ENCODE assay signal across 9 mouse cellular contexts in genomic region chr16:5418462-5419197, GRCm38 (mm10).
DNase-seq lines count a peak whose midpoint lies in the region; ATAC-seq and TF ChIP-seq lines count a peak whose summit lies in the region.
"Had no signal": no experiment of that assay in that cellular context is flagged by ENCODE, and none has a peak within 500 bp of the region (broad histone marks: within the 10 kb centered on the region; RNA-seq: fewer than 3 reads in every experiment).

No protein-coding gene starts in this region.

- no peaks in the 10 kb centered on the region for H3K36me3 ChIP-seq in intestine, embryonic 15.5 days
- no peaks in the 10 kb centered on the region for H3K36me3 ChIP-seq in intestine, postnatal 0 days (ENCODE audit: control insufficient read depth, insufficient read depth)
- H3K36me3 ChIP-seq in limb, embryonic 14.5 days (ENCODE audit: control insufficient read depth, insufficient read depth, low read length): no peaks in the 10 kb centered on the region
- H3K36me3 ChIP-seq: limb, embryonic 12.5 days had no signal

- no peaks in the 10 kb centered on the region for H3K27me3 ChIP-seq in intestine, embryonic 15.5 days (replicated peaks)
- no peaks in the 10 kb centered on the region for H3K27me3 ChIP-seq in intestine, postnatal 0 days (replicated peaks; ENCODE audit: control insufficient read depth, insufficient read depth, low read length)
- no peaks in the 10 kb centered on the region for H3K27me3 ChIP-seq in limb, embryonic 14.5 days (ENCODE audit: control insufficient read depth, insufficient read depth, low read length)
- H3K27me3 ChIP-seq: limb, embryonic 12.5 days had no signal

- H3K9ac ChIP-seq in intestine, embryonic 15.5 days: no peak overlapping the region
- no peak overlapping the region for H3K9ac ChIP-seq in intestine, postnatal 0 days (ENCODE audit: low read depth, low read length)
- H3K9ac ChIP-seq in limb, embryonic 14.5 days (ENCODE audit: low read depth, low read length, severe bottlenecking): no peak overlapping the region
- H3K9ac ChIP-seq: limb, embryonic 12.5 days had no signal

- ATAC-seq in intestine, embryonic 15.5 days: peak; percentile 34; the same call in 1 of the 2 replicates
- ATAC-seq in intestine, postnatal 0 days: no peak
- ATAC-seq in limb, embryonic 14.5 days (ENCODE audit: low FRiP score, low read depth): no peak

- no peak overlapping the region for H3K27ac ChIP-seq in intestine, embryonic 15.5 days
- no peak overlapping the region for H3K27ac ChIP-seq in intestine, postnatal 0 days (ENCODE audit: low read depth, low read length)
- H3K27ac ChIP-seq in limb, embryonic 14.5 days (replicated peaks; ENCODE audit: low read depth, low read length): no peak overlapping the region
- H3K27ac ChIP-seq: limb, embryonic 12.5 days had no signal

- no peaks in the 10 kb centered on the region for H3K4me1 ChIP-seq in intestine, embryonic 15.5 days (replicated peaks)
- no peaks in the 10 kb centered on the region for H3K4me1 ChIP-seq in intestine, postnatal 0 days (replicated peaks; ENCODE audit: control insufficient read depth, insufficient read depth, low read length)
- H3K4me1 ChIP-seq in limb, embryonic 14.5 days (ENCODE audit: control insufficient read depth, insufficient read depth, low read length): no peaks in the 10 kb centered on the region
- H3K4me1 ChIP-seq: limb, embryonic 12.5 days had no signal

- DNase-seq in adrenal gland, postnatal 10 days: peak; percentile 48
- DNase-seq in adrenal gland, postnatal 4 days (ENCODE audit: low spot score in 2 of 2): no peak
- DNase-seq in ovary, postnatal 36 days (ENCODE audit: low spot score): peak; percentile 5
- no peak for DNase-seq in ovary, adult 18-20 months (ENCODE audit: low spot score)
- DNase-seq in limb, embryonic 14.5 days (ENCODE audit: low spot score): peak; percentile 7
- DNase-seq in embryo, embryonic 11 days: no peak

- TF ChIP-seq POLR2A in limb, embryonic 14.5 days (IDR thresholded peaks at IDR 0.05; ENCODE audit: borderline replicate concordance, extremely low read depth, insufficient read depth, insufficient read length): no peak

- H3K4me3 ChIP-seq in intestine, embryonic 15.5 days (replicated peaks): no peak overlapping the region
- no peak overlapping the region for H3K4me3 ChIP-seq in intestine, postnatal 0 days (ENCODE audit: low read depth, low read length)
- H3K4me3 ChIP-seq in limb, embryonic 14.5 days (replicated peaks; ENCODE audit: low read length): no peak overlapping the region
- H3K4me3 ChIP-seq: limb, embryonic 12.5 days had no signal

- no peak for TF ChIP-seq CTCF in intestine, postnatal 0 days (IDR thresholded peaks at IDR 0.05; ENCODE audit: low read depth)

- 69% methylated on average over 4 of the region's 4 CpGs for WGBS in intestine, embryonic 15.5 days
- WGBS in intestine, postnatal 0 days: 70% methylated on average over 4 of the region's 4 CpGs
- 37% methylated on average over 4 of the region's 4 CpGs for WGBS in limb, embryonic 14.5 days

- no peak overlapping the region for H3K4me2 ChIP-seq in intestine, embryonic 15.5 days (replicated peaks)
- H3K4me2 ChIP-seq in intestine, postnatal 0 days (replicated peaks; ENCODE audit: low read depth): no peak overlapping the region
- no peak overlapping the region for H3K4me2 ChIP-seq in limb, embryonic 14.5 days (replicated peaks; ENCODE audit: low read depth, low read length, severe bottlenecking)
- H3K4me2 ChIP-seq: limb, embryonic 12.5 days had no signal

- no peaks in the 10 kb centered on the region for H3K9me3 ChIP-seq in intestine, embryonic 15.5 days
- no peaks in the 10 kb centered on the region for H3K9me3 ChIP-seq in intestine, postnatal 0 days (ENCODE audit: control insufficient read depth)
- H3K9me3 ChIP-seq in limb, embryonic 14.5 days (ENCODE audit: control insufficient read depth, low read length): no peaks in the 10 kb centered on the region
- H3K9me3 ChIP-seq: limb, embryonic 12.5 days had no signal

Comparison
In these comparisons a context has a peak if more than half of its experiments do, and no peak if none do; other contexts are left out.
1. DNase-seq: peak in adrenal gland, postnatal 10 days (single experiment), ovary, postnatal 36 days (single experiment) and limb, embryonic 14.5 days (single experiment); none in adrenal gland, postnatal 4 days (0 of 2), ovary, adult 18-20 months (single experiment) and embryo, embryonic 11 days (single experiment).